Comparison of ENCODE assay signal across 10 mouse cellular contexts in genomic region chr9:96800131-96800825, GRCm38 (mm10). TPM values are rescaled to one million over a fixed set of nuclear protein-coding genes. Genes with fewer than 3 reads are reported as not detected.
DNase-seq lines count a peak whose midpoint lies in the region; ATAC-seq and TF ChIP-seq lines count a peak whose summit lies in the region.
"Had no signal": no experiment of that assay in that cellular context is flagged by ENCODE, and none has a peak within 500 bp of the region (broad histone marks: within the 10 kb centered on the region; RNA-seq: fewer than 3 reads in every experiment).

No protein-coding gene starts in this region.

- H3K9ac ChIP-seq in limb, embryonic 14.5 days (ENCODE audit: low read depth, low read length, severe bottlenecking): no peak overlapping the region
- H3K9ac ChIP-seq: limb, embryonic 13.5 days had no signal

- H3K9me3 ChIP-seq in limb, embryonic 14.5 days (ENCODE audit: control insufficient read depth, low read length): no peaks in the 10 kb centered on the region
- H3K9me3 ChIP-seq: hindbrain, embryonic 10.5 days; limb, embryonic 13.5 days had no signal

- no peaks in the 10 kb centered on the region for H3K4me1 ChIP-seq in limb, embryonic 14.5 days (ENCODE audit: control insufficient read depth, insufficient read depth, low read length)

- ATAC-seq in CD4-positive, CD25-positive, alpha-beta regulatory T cell, adult 4 months: peak; percentile 65
- peak; percentile 50 for ATAC-seq in activated CD4-positive, CD25-positive, alpha-beta regulatory T cell, adult 4 months
- ATAC-seq in limb, embryonic 14.5 days (ENCODE audit: low FRiP score, low read depth): 0 out of 2 replicates have a peak, but pooled peaks have one; percentile 34

- no peak overlapping the region for H3K27ac ChIP-seq in left cerebral cortex, adult 2 months
- H3K27ac ChIP-seq in limb, embryonic 14.5 days (replicated peaks; ENCODE audit: low read depth, low read length): no peak overlapping the region
- H3K27ac ChIP-seq: hindbrain, embryonic 10.5 days; limb, embryonic 13.5 days had no signal

- peak; percentile 39 for TF ChIP-seq CTCF in left cerebral cortex, adult 2 months (IDR thresholded peaks at IDR 0.05)

- TF ChIP-seq POLR2A in limb, embryonic 14.5 days (IDR thresholded peaks at IDR 0.05; ENCODE audit: borderline replicate concordance, extremely low read depth, insufficient read depth, insufficient read length): no peak

- H3K36me3 ChIP-seq in limb, embryonic 14.5 days (ENCODE audit: control insufficient read depth, insufficient read depth, low read length): no peaks in the 10 kb centered on the region
- H3K36me3 ChIP-seq: hindbrain, embryonic 10.5 days; limb, embryonic 13.5 days had no signal

- H3K27me3 ChIP-seq in limb, embryonic 14.5 days (ENCODE audit: control insufficient read depth, insufficient read depth, low read length): no peaks in the 10 kb centered on the region
- H3K27me3 ChIP-seq: limb, embryonic 13.5 days had no signal

- no peak overlapping the region for H3K4me3 ChIP-seq in left cerebral cortex, adult 2 months
- H3K4me3 ChIP-seq in limb, embryonic 14.5 days (replicated peaks; ENCODE audit: low read length): no peak overlapping the region
- H3K4me3 ChIP-seq: erythroblast, embryonic 14.5 days; hindbrain, embryonic 10.5 days; limb, embryonic 13.5 days had no signal

- WGBS in limb, embryonic 14.5 days: 14% methylated on average over 5 of the region's 5 CpGs

- DNase-seq in left cerebral cortex, adult 2 months (ENCODE audit: extremely low spot score in 1 of 2, low spot score in 2 of 2): no peak
- DNase-seq in left cerebral cortex, postnatal 25 days (ENCODE audit: low spot score in 2 of 2): no peak
- DNase-seq in limb, embryonic 14.5 days (ENCODE audit: low spot score): peak; percentile 32
- DNase-seq in T-cell, adult 2 months (ENCODE audit: low spot score): no peak
- no peak for DNase-seq in heart, adult 18-20 months

- intact Hi-C loops in left cerebral cortex, adult 2 months (cut with DNase I): no loop called here
- intact Hi-C loops in left cerebral cortex, postnatal 25 days (cut with DNase I): no loop called here

- H3K4me2 ChIP-seq in limb, embryonic 14.5 days (replicated peaks; ENCODE audit: low read depth, low read length, severe bottlenecking): no peak overlapping the region
- H3K4me2 ChIP-seq: limb, embryonic 13.5 days had no signal

RNA-seq across cellular contexts. Expression of gene Zbtb38, which starts 47.6 kb away (rescaled TPM):
- total RNA-seq in left cerebral cortex, adult 2 months (2021): 10 to 100 TPM; 64.2 to 68.6 TPM
- 10 to 100 TPM; 57.6 to 58.8 TPM for total RNA-seq in left cerebral cortex, postnatal 25 days (2021)
- polyA plus RNA-seq in CD4-positive, CD25-positive, alpha-beta regulatory T cell, adult 4 months (2017; shearing (Covaris generic)): 10 to 100 TPM; 80.3 to 85.0 TPM
- polyA plus RNA-seq in activated CD4-positive, CD25-positive, alpha-beta regulatory T cell, adult 4 months (2017; shearing (Covaris generic)): 10 to 100 TPM; 59.9 to 61.4 TPM
- polyA plus RNA-seq in limb, embryonic 14.5 days (2012; rRNA removed): 2.8 and 3.8 TPM in 2 replicates
- 14.9 and 16.8 TPM in 2 replicates for polyA plus RNA-seq in limb, embryonic 14.5 days (2014; fragmentation: Nextera tagmentation; extraction: Ambion mirVana)
- total RNA-seq in heart, adult 18-20 months (2021): 10 to 100 TPM; 34.7 to 42.9 TPM
